Mouse (Mus musculus): ENCODE measurements around the gene Lmx1a. TPM values are rescaled to one million over a fixed set of nuclear protein-coding genes. Genes with fewer than 3 reads are reported as not detected.

Gene Lmx1a
- total RNA-seq, 2 experiments from 2014 or later: not detected

DNA sequence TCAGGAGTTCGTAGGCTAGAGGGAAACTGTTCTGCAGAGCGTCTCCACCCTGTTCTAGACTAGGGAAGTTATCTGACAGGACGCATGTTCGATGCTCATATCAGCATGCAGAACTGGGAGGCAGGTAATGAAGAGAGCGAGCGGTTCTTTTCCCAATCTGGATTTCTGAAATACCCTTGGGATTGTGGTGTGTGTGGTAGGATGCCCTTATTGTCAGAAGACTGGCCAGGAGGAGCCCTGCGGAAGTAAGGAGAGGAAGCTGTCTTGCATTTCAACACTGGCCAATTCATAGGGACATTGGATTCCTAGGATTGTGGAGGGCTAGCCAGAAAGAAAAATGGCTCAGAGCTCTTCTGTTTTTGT lies 3.6 kb downstream of the Lmx1a start:
- DNase-seq: no peak

GRCm38 (mm10) chr1:167693499-167694240 lies 4.6 kb downstream of the Lmx1a start:
- intact Hi-C loops (cut with DNase I): no loop called here
- no peak for DNase-seq

More for the DNA sequence above, 3.6 kb downstream of the Lmx1a start:
- intact Hi-C loops (cut with DNase I): no loop called here

DNA sequence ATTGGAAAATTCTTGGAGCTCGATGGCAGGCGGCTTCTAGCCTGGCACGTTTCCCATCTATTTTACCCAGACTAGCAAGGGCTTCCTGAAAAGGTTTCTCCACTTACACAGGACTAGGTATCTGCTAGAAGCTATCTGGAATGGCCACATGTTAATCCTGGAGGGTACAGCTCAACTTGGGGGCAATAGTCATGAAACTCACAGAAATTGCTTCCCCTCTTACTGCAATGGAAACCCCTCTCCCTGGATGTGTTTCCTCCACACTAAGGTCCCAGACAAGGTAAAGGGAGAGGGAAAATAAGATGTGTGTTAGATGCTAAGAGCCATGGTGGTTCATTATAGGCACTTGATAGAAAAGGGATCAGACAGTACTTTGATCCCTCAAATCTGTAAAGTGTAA lies 5.7 kb downstream of the Lmx1a start:
- no peak for DNase-seq
- intact Hi-C loops (cut with DNase I): no loop called here

- intact Hi-C loops (cut with DNase I): no loop called here
- DNase-seq: no peak
Measured at GRCm38 (mm10) chr1:167695910-167696459, 6.9 kb downstream of the Lmx1a start.

- intact Hi-C loops (cut with DNase I): no loop called here
- DNase-seq: no peak
Measured at GRCm38 (mm10) chr1:167699706-167700105, 10.7 kb downstream of the Lmx1a start.

DNA sequence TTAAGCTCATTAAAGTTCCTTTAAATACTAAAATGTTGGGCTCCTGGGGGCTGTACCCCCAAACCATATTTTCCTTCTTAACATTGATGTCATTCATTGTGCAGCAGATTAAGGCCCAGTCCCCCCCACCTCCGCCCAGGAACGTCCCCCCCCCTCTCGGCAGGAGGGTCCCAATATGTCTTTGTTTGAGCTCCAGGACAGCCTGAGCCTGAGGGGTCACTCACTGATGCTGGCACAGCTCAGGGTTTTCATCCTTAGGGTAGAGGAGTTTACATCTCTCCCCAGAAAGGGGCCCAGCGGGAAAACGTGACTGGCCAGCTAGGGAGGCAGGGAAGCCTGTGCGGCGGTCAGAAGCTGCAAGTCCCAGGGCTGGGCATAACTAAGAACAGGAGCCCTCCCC lies 11.2 kb downstream of the Lmx1a start:
- no peak for DNase-seq
- intact Hi-C loops (cut with DNase I): no loop called here

- intact Hi-C loops (cut with DNase I): no loop called here
- DNase-seq: no peak
Measured at GRCm38 (mm10) chr1:167705527-167705926, 16.5 kb downstream of the Lmx1a start.

GRCm38 (mm10) chr1:167708761-167709160 lies 19.7 kb downstream of the Lmx1a start:
- intact Hi-C loops (cut with DNase I): no loop called here
- DNase-seq: no peak

GRCm38 (mm10) chr1:167715730-167716341 lies 26.8 kb downstream of the Lmx1a start:
- intact Hi-C loops (cut with DNase I): no loop called here
- DNase-seq: no peak

DNA sequence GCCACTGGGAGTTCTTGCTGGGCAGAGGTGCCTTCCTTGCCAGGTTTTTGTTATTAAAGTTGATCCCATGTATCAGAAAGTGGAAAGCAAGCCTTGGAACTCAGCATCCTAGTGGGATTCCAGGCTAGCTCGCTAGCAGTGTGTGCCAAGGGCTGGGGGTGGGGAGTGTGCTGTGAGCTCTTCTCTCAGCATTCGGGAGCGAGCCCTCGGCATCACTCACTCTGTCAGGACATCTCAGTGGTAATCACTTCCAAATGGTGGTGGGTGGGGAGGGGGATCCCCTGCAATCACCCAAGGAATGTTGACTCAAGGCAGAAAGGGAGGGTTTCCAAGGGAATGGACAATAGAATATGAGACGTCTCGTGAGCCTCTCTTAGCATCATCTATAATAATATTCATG lies 45.4 kb downstream of the Lmx1a start:
- DNase-seq: no peak
- intact Hi-C loops (cut with DNase I): no loop called here

GRCm38 (mm10) chr1:167736793-167737192 lies 47.8 kb downstream of the Lmx1a start:
- DNase-seq: no peak
- intact Hi-C loops (cut with DNase I): no loop called here

GRCm38 (mm10) chr1:167739286-167739685 lies 50.2 kb downstream of the Lmx1a start:
- intact Hi-C loops (cut with DNase I): no loop called here
- DNase-seq: no peak

DNA sequence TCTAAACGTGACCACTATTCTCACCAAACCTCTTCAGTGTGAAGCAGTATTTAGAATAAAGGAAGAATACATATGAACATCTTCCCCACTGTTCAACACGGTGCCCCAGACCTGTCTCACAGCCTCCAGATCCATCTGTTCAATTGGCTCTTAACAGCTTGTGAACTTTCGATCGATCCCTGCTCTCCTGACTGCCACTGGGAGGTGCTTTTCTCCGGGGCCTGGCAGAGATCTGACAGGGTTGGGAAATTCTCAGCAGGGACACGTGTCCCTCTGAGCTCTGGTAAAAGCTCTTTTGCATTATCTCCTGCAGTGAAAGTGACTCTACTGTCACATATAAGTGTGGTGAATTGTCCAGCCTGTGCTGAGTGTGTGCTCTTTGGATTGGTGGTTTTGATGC lies 57.6 kb downstream of the Lmx1a start:
- intact Hi-C loops (cut with DNase I): no loop called here
- no peak for DNase-seq

DNA sequence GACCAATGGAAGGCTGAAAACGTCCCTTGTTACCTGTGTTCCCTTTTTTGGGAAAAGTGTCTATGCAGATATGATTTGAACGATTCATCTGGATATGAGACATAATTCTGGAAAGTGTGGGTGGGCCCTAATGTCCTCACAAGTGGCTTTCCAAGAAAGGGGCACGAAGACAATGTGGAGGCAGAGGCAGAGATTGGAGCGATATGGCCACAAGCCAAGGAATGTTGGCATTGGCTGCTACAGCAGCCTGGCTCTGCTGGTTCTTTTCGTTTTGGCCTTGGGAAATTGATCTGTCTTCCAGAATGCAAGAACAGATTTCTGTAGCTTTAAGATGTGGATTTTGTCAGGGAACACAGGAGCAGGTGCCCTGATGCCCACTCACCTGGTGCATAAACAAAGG lies 63.6 kb downstream of the Lmx1a start:
- intact Hi-C loops (cut with DNase I): no loop called here
- DNase-seq: no peak

DNA sequence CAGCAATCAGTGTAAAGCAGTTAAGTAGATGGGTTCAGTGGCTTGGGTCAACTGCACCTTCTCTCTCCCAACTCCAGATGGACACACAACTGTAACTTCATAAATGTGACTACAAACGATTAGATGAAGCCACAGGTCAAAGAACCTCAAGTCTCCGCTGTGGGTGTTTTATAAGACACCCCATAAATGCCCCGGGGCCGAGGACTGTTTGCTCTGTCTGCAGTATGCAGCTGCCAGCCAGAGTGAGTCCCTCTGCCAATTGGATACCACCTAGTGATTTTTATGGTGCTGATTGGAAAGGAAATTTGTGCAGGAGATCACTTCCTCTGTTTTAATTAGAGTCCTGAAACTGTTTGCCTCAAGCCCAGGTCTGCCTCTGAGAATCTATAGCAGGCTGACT lies 65.0 kb downstream of the Lmx1a start:
- intact Hi-C loops (cut with DNase I): no loop called here
- no peak for DNase-seq

DNA sequence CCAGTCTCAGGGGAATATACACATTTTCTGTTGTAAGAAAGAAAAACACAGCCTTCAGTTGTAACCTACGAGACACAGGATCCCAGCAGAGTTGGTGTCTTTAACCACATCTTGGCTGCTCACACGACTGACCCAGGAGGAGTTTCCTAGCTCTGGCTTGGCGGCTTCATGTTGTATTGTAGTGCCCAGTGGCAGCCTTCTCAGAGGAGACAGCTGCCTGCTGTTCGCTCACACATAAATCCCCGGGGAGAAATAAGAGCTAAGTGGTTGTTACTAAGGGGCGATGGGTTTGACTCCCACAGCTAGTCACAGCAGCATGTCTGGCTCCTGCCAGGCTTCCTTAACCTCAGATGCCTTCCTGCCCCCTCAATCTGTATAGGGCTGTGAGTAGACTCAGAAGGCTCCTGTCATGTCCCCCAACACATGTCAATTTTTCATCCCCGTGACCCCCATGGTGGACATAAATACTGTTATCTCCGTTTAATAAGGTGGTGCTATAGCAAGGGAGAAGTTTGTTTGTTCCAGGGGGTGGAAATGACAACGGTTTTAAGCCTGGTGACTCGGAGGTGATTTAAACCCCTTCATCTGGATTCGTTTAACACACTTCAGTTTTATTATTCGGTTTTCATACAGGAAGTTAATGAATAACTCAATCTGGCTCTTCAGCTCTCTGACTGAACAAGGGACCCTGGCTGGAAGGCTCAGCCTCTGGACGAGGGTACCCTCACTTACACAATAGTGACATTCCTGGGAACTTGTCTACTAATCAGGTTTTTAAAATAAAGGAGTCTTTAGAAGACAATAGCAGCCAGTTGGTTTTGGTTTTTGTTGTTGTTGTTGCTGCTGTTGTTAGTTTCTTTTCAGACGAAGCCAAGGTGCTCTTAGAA lies 65.8 kb downstream of the Lmx1a start:
- intact Hi-C loops (cut with DNase I): no loop called here
- no peak for DNase-seq

DNA sequence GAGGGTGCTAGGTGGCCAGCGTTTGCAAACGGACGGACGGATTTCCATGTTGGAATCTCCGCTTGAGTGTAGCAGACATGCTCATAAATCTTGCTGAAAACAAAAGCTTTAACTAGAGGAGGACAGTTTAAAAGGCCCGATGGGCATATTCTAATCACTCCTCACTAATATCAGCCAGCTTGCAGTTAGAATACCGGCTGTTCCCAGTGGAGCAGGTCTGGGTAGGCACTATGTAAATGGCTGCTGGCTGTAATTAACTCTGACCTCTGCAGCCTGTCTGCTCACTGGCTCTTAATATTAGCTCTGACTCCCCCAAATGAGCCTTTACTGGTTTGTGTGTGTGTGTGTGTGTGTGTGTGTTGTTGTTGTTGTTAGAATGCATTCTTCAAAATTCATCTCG lies 69.2 kb downstream of the Lmx1a start:
- DNase-seq: no peak
- intact Hi-C loops (cut with DNase I): no loop called here

GRCm38 (mm10) chr1:167760307-167760706 lies 71.3 kb downstream of the Lmx1a start:
- intact Hi-C loops (cut with DNase I): no loop called here
- DNase-seq: no peak

DNA sequence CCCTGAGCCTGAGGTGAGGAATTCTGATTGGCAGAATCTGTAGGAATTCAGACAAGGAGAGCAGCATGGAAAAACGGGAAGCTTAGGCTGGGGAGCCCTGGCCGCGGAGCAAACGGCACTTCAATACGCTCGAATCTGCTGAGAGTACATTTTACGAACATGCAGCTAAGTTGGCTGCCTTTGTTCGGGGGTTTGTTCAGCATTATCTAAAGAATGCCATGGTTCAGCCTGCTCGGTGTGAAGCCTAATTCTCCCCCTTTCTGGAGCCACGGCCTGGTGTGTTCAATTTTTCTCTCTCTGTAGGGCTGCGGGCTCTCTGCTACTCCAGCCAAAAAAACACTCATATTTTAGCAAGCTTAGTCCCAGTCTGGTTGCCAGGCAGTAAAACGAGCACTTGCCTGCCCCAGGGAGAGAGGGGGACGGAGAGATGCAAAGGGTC lies 72.8 kb downstream of the Lmx1a start:
- DNase-seq: no peak
- intact Hi-C loops (cut with DNase I): no loop called here

DNA sequence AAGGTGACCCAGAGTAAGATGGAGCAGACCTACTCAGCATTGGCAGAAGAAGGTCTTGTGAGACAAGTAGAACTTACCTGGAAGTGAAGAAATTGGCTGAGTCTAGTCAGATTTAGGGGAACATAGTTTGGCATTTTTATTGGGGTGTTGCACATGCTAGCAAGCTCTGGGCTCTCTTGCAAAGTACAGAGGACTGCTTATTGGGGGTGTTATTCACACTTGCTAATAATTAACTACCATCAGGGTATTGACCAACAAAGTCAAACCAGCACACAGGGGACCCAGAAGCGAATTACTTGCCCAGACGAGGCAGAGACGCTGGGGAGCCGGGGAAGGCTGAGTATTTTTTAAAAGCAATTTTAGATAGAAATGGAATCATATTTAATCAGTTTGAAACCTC lies 77.6 kb downstream of the Lmx1a start:
- intact Hi-C loops (cut with DNase I): no loop called here
- DNase-seq: no peak

GRCm38 (mm10) chr1:167770457-167770856 lies 81.4 kb downstream of the Lmx1a start:
- intact Hi-C loops (cut with DNase I): no loop called here

More at GRCm38 (mm10) chr1:167770457-167770856, 81.4 kb downstream of the Lmx1a start:
- DNase-seq: no peak
